Mouse (Mus musculus) heart, adult 2 months (tissue): ENCODE measurements at regions not wholly inside any gene's neighbourhood (a gene's known extent, or its start where the extent isn't known, plus 50 kb on each side); places are given as distances from the start of the nearest gene placed in this dataset.

Source experiments
- DNase-seq, 2 experiments: peaks; one replicate each; pipeline ENCODE4 v3.0.0; 2021
- H3K27ac ChIP-seq: fragments of 200-600 bp; 2 replicates; pipeline ENCODE4 v1.8.1; 2022
- H3K27me3 ChIP-seq: fragments of 200-500 bp; 2 replicates; pipeline ENCODE4 v1.6.1; 2012; ENCODE audit warnings: mild to moderate bottlenecking, low read length, inconsistent platforms, mixed read lengths; ENCODE audit not compliant: control insufficient read depth, insufficient read depth
- H3K36me3 ChIP-seq: fragments of 200-500 bp; 2 replicates; pipeline ENCODE4 v1.6.1; 2012; ENCODE audit warnings: low read length, inconsistent platforms; ENCODE audit not compliant: control insufficient read depth, insufficient read depth
- H3K4me1 ChIP-seq: fragments of 200-500 bp; 2 replicates; pipeline ENCODE4 v1.6.1; 2011; ENCODE audit warnings: low read length; ENCODE audit not compliant: control insufficient read depth, insufficient read depth
- H3K4me3 ChIP-seq: fragments of 200-600 bp; 2 replicates; pipeline ENCODE4 v1.8.1; 2022
- H3K79me2 ChIP-seq: fragments of 200-500 bp; replicated peaks from 2 replicates; pipeline ENCODE4 v1.6.1; 2012; ENCODE audit warnings: mild to moderate bottlenecking, inconsistent platforms, low read length, moderate library complexity, mixed read lengths; ENCODE audit not compliant: control insufficient read depth, insufficient read depth
- H3K9ac ChIP-seq: fragments of 200-500 bp; 2 replicates; pipeline ENCODE4 v1.6.1; 2012; ENCODE audit warnings: low read depth, mild to moderate bottlenecking, control low read depth, inconsistent platforms, low read length, mixed read lengths
- CTCF ChIP-seq: fragments of 200-600 bp; IDR thresholded peaks from 2 replicates; pipeline ENCODE4 v1.8.1; 2022; ENCODE audit warnings: antibody characterized with exemption, mild to moderate bottlenecking, moderate library complexity
- EP300 ChIP-seq: fragments of 200-500 bp; IDR thresholded peaks from 2 replicates; pipeline ENCODE4 v1.6.1; 2011; ENCODE audit warnings: low read depth, low read length, control low read depth; ENCODE audit not compliant: insufficient read depth
- POLR2A ChIP-seq: fragments of 200-500 bp; IDR thresholded peaks from 2 replicates; pipeline ENCODE4 v1.6.1; 2011; ENCODE audit warnings: mild to moderate bottlenecking, low read depth, low read length, control low read depth; ENCODE audit not compliant: insufficient read depth
- WGBS: fragments of 180-500 bp; shearing (Covaris S2); methylation state at CpG from one replicate; pipeline ENCODE4 v1.1.7; 2018; 5-methylcytosine and 5-hydroxymethylcytosine counted together
- intact Hi-C: fragments of 180-260 bp; cut with DNase I; formaldehyde crosslinking; loops from one replicate; pipeline ENCODE4 v1.15.1; 2025

- H3K36me3 ChIP-seq: no peaks in the 10 kb centered on the region
- intact Hi-C loops: no loop called here
- H3K9ac ChIP-seq: no peak overlapping the region
- no peaks in the 10 kb centered on the region for H3K27me3 ChIP-seq
- no peaks in the 10 kb centered on the region for H3K79me2 ChIP-seq
- no peak overlapping the region for H3K4me3 ChIP-seq
- TF ChIP-seq POLR2A (no peak), EP300 (no peak), CTCF (no peak)
- 43% methylated on average over 1 of the region's 1 CpGs for WGBS
- H3K27ac ChIP-seq: no peak overlapping the region
- no peak for DNase-seq
- H3K4me1 ChIP-seq: no peaks in the 10 kb centered on the region
Observed at GRCm38 (mm10) chr12:47263408-47263807, 444.7 kb upstream of the Nova1 start.

GRCm38 (mm10) chr12:47252306-47252705 is 433.6 kb upstream of the Nova1 start:
- TF ChIP-seq CTCF (no peak), EP300 (no peak), POLR2A (no peak)
- intact Hi-C loops: no loop called here
- Histone ChIP-seq H3K27ac (no peak overlapping the region), H3K4me1 (no peaks in the 10 kb centered on the region), H3K27me3 (no peaks in the 10 kb centered on the region), H3K4me3 (no peak overlapping the region), H3K36me3 (no peaks in the 10 kb centered on the region), H3K79me2 (no peaks in the 10 kb centered on the region), H3K9ac (no peak overlapping the region)
- no peak for DNase-seq

GRCm38 (mm10) chr12:47243623-47244514 is 425.1 kb upstream of the Nova1 start:
- H3K9ac ChIP-seq: no peak overlapping the region

GRCm38 (mm10) chr12:47220016-47220415 is 401.3 kb upstream of the Nova1 start:
- Histone ChIP-seq H3K27ac (no peak overlapping the region), H3K79me2 (no peaks in the 10 kb centered on the region), H3K36me3 (no peaks in the 10 kb centered on the region), H3K9ac (no peak overlapping the region), H3K27me3 (no peaks in the 10 kb centered on the region), H3K4me3 (no peak overlapping the region), H3K4me1 (no peaks in the 10 kb centered on the region)
- 27% methylated on average over 4 of the region's 4 CpGs for whole genome bisulfite sequencing
- no peak for TF ChIP-seq EP300
- no peak for TF ChIP-seq POLR2A
- no peak for TF ChIP-seq CTCF
- intact Hi-C loops: no loop called here
- no peak for DNase-seq

More at GRCm38 (mm10) chr12:47243623-47244514, 425.1 kb upstream of the Nova1 start:
- intact Hi-C loops: no loop called here
- WGBS: 50% methylated on average over 3 of the region's 3 CpGs
- DNase-seq: no peak
- H3K4me1 ChIP-seq: no peaks in the 10 kb centered on the region
- H3K27ac ChIP-seq: no peak overlapping the region
- TF ChIP-seq POLR2A (no peak), EP300 (no peak), CTCF (no peak)
- H3K36me3 ChIP-seq: no peaks in the 10 kb centered on the region
- H3K4me3 ChIP-seq: no peak overlapping the region
- no peaks in the 10 kb centered on the region for H3K79me2 ChIP-seq
- no peaks in the 10 kb centered on the region for H3K27me3 ChIP-seq

GRCm38 (mm10) chr12:47219340-47219739 is 400.6 kb upstream of the Nova1 start:
- Histone ChIP-seq H3K27me3 (no peaks in the 10 kb centered on the region), H3K36me3 (no peaks in the 10 kb centered on the region), H3K4me3 (no peak overlapping the region), H3K79me2 (no peaks in the 10 kb centered on the region), H3K9ac (no peak overlapping the region), H3K4me1 (no peaks in the 10 kb centered on the region), H3K27ac (no peak overlapping the region; the same call in 1 of the 2 replicates)
- WGBS: 15% methylated on average over 2 of the region's 2 CpGs
- intact Hi-C loops: no loop called here
- no peak for DNase-seq
- peak; percentile 37 for TF ChIP-seq CTCF
- no peak for TF ChIP-seq POLR2A
- no peak for TF ChIP-seq EP300

GRCm38 (mm10) chr12:47211417-47212104 is 392.8 kb upstream of the Nova1 start:
- intact Hi-C loops: no loop called here
- Histone ChIP-seq H3K27ac (no peak overlapping the region), H3K9ac (no peak overlapping the region), H3K79me2 (no peaks in the 10 kb centered on the region), H3K36me3 (no peaks in the 10 kb centered on the region), H3K4me3 (no peak overlapping the region), H3K4me1 (no peaks in the 10 kb centered on the region), H3K27me3 (no peaks in the 10 kb centered on the region)
- TF ChIP-seq CTCF (no peak), EP300 (no peak), POLR2A (no peak)
- no peak for DNase-seq
- WGBS: 75% methylated on average over 4 of the region's 4 CpGs
